Comparison of ENCODE assay signal across 9 mouse cellular contexts in the genomic region with DNA sequence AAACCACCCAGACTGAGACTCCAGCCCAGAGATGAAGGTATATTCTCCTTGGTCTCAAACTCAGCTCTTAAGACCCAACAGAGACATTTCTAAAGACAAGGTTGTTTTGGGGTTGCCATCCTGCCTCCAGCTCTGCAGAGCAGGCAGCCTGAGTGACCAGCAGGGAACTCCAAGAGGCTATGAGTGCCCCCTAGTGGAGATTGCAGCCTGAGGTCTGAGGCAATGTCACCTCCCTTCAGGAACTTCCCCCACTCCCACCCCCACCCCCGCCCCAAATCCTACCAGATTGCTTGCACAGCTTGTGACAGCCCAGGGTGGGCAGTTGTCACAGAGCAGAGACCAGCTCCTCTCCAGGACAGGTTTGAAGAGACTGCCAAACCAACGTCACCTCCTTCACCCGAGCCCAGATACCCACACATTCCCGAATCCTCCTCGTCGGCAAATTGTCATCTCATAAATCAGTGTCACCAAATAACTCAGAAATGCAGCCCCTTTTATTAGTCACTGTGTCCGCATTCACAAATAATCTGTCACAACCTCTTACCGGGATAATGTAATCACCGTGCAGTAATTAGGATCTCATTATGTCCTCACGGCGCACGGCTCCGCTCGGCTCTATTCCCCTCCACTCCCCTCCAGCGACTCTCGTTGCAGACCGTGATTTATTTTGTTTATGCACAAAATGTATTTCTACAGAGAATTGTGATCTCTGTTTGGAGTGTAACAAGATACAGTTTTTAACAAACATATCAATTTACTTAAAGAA. TPM values are rescaled to one million over a fixed set of nuclear protein-coding genes. Genes with fewer than 3 reads are reported as not detected.
DNase-seq lines count a peak whose midpoint lies in the region; ATAC-seq and TF ChIP-seq lines count a peak whose summit lies in the region.
"Had no signal": no experiment of that assay in that cellular context is flagged by ENCODE, and none has a peak within 500 bp of the region (broad histone marks: within the 10 kb centered on the region; RNA-seq: fewer than 3 reads in every experiment).

No protein-coding gene starts in this region.

- no peak for TF ChIP-seq POLR2A in heart, adult 2 months (IDR thresholded peaks at IDR 0.05; ENCODE audit: insufficient read depth, low read depth, low read length)
- TF ChIP-seq POLR2A in cerebellum, adult 2 months (IDR thresholded peaks at IDR 0.05; ENCODE audit: borderline replicate concordance, insufficient read depth, low read length), result no peak

- no peak overlapping the region for H3K4me3 ChIP-seq in heart, adult 2 months
- H3K4me3 ChIP-seq in cerebellum, adult 2 months (replicated peaks; ENCODE audit: insufficient read depth, low read depth, low read length), result no peak overlapping the region
- no peak overlapping the region for H3K4me3 ChIP-seq in limb, embryonic 10.5 days
- H3K4me3 ChIP-seq: lung, embryonic 15.5 days had no signal

- no peak for TF ChIP-seq EP300 in heart, adult 2 months (IDR thresholded peaks at IDR 0.05; ENCODE audit: insufficient read depth, low read depth, low read length)

- no peaks in the 10 kb centered on the region for H3K79me2 ChIP-seq in heart, adult 2 months (replicated peaks; ENCODE audit: control insufficient read depth, insufficient read depth, low read length)

- H3K36me3 ChIP-seq in heart, adult 2 months (ENCODE audit: control insufficient read depth, insufficient read depth, low read length), result no peaks in the 10 kb centered on the region
- no peaks in the 10 kb centered on the region for H3K36me3 ChIP-seq in limb, embryonic 10.5 days
- H3K36me3 ChIP-seq: lung, embryonic 15.5 days had no signal

- peak; percentile 57 for TF ChIP-seq CTCF in heart, adult 2 months (IDR thresholded peaks at IDR 0.05)
- peak; percentile 83 for TF ChIP-seq CTCF in cerebellum, adult 2 months (IDR thresholded peaks at IDR 0.05; ENCODE audit: borderline replicate concordance, insufficient read depth, low read depth, low read length)

- H3K9ac ChIP-seq in heart, adult 2 months (ENCODE audit: low read depth, low read length), result no peak overlapping the region
- H3K9ac ChIP-seq: lung, embryonic 15.5 days had no signal

- no peaks in the 10 kb centered on the region for H3K9me3 ChIP-seq in limb, embryonic 10.5 days (replicated peaks)
- H3K9me3 ChIP-seq: lung, embryonic 15.5 days had no signal

- whole genome bisulfite sequencing in heart, adult 2 months, result 71% methylated on average over 17 of the region's 17 CpGs
- 16% methylated on average over 17 of the region's 17 CpGs for WGBS in cerebellum, adult 2 months
- WGBS in limb, embryonic 10.5 days, result 56% methylated on average over 17 of the region's 17 CpGs

- peak; percentile 65; the same call in 1 of the 2 replicates for ATAC-seq in frontal cortex, adult (ENCODE audit: low TSS enrichment)

- no peaks in the 10 kb centered on the region for H3K4me1 ChIP-seq in heart, adult 2 months (ENCODE audit: control insufficient read depth, insufficient read depth, low read length)
- H3K4me1 ChIP-seq in cerebellum, adult 2 months (ENCODE audit: control insufficient read depth, insufficient read depth, low read length), result peaks cover 11% of the 10 kb centered on the region
- peaks cover 6% of the 10 kb centered on the region; the same call in 1 of the 2 replicates for H3K4me1 ChIP-seq in limb, embryonic 10.5 days
- H3K4me1 ChIP-seq: lung, embryonic 15.5 days had no signal

- H3K27me3 ChIP-seq in heart, adult 2 months (ENCODE audit: control insufficient read depth, insufficient read depth, low read length), result no peaks in the 10 kb centered on the region
- no peaks in the 10 kb centered on the region for H3K27me3 ChIP-seq in cerebellum, adult 2 months (ENCODE audit: control insufficient read depth, insufficient read depth, low read length)
- H3K27me3 ChIP-seq in limb, embryonic 10.5 days (ENCODE audit: low read depth, poor library complexity, severe bottlenecking), result no peaks in the 10 kb centered on the region
- H3K27me3 ChIP-seq: lung, embryonic 15.5 days had no signal

- no peak for DNase-seq in heart, adult 2 months
- no peak for DNase-seq in heart, adult 11 months
- DNase-seq in A20 (ENCODE audit: low read depth, low spot score), result peak; percentile 6
- DNase-seq in cerebellum, adult 2 months, result peak; percentile 90 to 92
- peak; percentile 36 for DNase-seq in limb, embryonic 10.5 days (ENCODE audit: low spot score)
- DNase-seq in testis, postnatal 14 days (ENCODE audit: low spot score), result peak; percentile 19
- DNase-seq in urinary bladder, postnatal 14 days (ENCODE audit: low spot score), result no peak

- intact Hi-C loops in heart, adult 2 months (cut with DNase I), result no loop called here

- H3K27ac ChIP-seq in heart, adult 2 months, result no peak overlapping the region
- peak overlapping the region; percentile 32 for H3K27ac ChIP-seq in cerebellum, adult 2 months (ENCODE audit: insufficient read depth, low read length)
- H3K27ac ChIP-seq in limb, embryonic 10.5 days, result no peak overlapping the region
- H3K27ac ChIP-seq: lung, embryonic 15.5 days had no signal

RNA-seq across cellular contexts. Expression of gene Zdhhc25, which starts 18.1 kb away (rescaled TPM):
- not detected for total RNA-seq in heart, adult 2 months (2021)
- polyA plus RNA-seq in heart, adult 2 months (2012; rRNA removed), result 0.10 and 0.26 TPM in 2 replicates
- polyA plus RNA-seq in cerebellum, adult 2 months (2012; rRNA removed), result not detected in 2 replicates
- not detected in 2 replicates for polyA plus RNA-seq in limb, embryonic 10.5 days (2016; fragmentation: Nextera tagmentation; extraction: Ambion mirVana)
- polyA plus RNA-seq: lung, embryonic 15.5 days had no signal

Comparison
In these comparisons a context has a peak if more than half of its experiments do, and no peak if none do; other contexts are left out.
1. DNase-seq: peak in A20 (single experiment), cerebellum, adult 2 months (2 of 2), limb, embryonic 10.5 days (single experiment) and testis, postnatal 14 days (single experiment); none in heart, adult 2 months (0 of 2), heart, adult 11 months (single experiment) and urinary bladder, postnatal 14 days (single experiment).